Mouse (Mus musculus) lung, postnatal 25 days (tissue): Measurements from ENCODE around the gene Ccpg1.

Experiments used
- DNase-seq: peaks from one replicate; pipeline ENCODE4 v3.0.0; 2022; ENCODE audit warnings: low spot score

The Ccpg1 gene

DNA sequence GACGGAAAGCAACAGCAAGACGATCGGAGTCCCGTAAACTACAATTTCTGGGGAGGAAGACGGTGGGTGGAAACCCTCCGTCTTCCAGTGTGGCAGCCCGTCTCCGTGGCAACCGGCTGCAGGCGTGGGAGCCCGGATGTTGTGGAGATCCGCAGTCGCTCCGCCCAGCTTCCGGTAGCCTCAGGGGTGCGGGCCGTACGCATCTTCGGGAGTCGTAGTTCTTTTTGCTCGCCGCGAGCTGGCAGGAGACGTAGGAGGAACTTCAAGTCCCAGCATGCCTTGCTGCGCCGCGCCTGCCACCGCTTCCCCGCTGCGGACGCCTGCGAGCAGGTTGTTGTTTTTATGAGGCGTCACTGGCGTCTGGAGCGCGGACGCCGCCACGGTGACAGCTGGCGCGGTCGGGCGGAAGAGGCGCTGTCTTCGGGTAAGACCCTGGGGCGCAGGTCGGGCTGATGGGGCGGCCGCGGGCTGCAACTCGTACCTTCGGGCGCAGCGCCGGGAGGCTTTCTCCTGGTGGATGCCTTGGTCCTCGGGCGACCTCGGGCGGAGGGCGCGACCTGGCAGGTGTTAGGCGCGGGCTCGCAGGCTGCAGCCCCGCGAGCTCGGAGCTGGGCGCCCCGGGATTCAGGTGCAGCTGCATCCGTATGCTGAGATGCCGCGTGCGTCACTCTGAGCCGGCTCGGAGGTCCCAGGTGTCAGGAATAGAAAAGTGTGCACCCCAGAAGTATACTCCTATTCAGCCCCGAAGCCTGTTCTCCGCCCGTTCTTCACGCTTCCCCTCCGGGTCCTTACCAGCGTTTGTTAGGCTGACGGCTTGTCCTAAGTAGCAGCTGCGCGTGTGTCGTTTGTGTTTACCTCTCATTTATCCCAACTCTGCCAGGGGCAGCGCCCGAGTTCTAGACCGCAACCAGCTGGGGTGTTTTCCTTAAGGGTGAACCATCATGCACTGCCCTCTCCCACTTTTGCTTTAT is at the start of gene Ccpg1, which contains the start of gene Ccpg1os:
Gene Ccpg1 (plus strand): TSS at position 180 of the 971 bp plus-strand sequence.
Gene Ccpg1os (minus strand): TSS at position 133 of the 971 bp plus-strand sequence.
- peak; percentile 98 for DNase-seq

DNA sequence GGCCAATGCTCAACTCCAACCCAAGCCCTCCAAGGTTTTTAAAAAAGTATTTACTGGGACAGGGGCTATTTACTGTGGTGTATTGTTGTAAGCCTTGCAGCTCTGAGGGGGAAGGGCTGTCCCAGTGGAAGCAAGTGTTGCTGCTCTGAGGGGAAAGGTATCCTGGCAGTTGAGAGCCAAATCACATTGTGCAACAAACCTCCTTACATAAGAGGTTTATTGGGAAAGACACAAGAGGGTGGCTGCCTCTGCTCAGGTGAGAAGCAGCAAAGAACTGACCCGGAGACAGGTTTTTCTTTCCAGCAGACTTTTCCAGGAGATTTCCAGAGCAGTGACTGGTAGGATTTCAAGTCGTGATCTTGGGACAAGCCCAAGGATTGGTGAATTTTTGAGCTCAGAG is 48.9 kb upstream of the Ccpg1 start:
- DNase-seq = peak; percentile 79

DNA sequence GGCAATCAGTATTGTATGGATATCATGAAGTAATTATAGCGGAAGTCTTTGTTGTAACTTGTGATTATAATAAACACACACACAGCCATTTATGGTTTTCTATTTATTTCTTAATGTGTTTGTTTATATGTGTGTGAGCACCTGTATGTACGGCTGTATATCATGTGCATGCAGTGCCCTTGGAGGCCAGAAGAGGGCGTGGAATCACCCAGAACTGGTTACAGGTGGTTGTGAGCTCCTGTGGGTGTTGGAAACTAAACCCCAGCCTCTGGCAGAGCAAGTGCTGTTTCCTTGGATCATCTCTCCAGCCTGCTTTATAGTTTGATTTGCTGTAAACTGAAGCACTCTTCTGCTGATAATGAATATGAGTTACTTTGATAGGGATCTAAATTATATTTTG is 41.8 kb upstream of the Ccpg1 start:
- DNase-seq = no peak

DNA sequence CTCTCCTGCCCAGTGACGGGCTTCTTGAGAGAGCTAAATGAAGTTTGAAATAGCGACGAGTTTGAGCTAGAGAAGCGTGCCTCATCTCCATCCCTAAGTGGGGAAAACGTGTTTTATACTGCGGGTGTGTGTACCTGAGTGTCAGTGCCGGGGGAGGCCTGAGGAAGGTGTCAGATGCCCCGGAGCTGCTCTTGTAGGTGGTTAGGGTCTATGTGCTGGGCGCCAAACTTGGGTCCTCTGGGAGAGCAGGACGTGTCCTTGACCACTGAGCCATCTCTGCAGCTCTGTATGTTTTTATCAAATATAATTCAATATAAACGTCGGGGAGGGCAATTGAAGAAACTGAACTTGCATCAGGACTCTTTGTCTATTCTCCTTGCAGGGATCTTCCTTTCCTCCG is 40.9 kb upstream of the Ccpg1 start:
- DNase-seq = no peak

DNA sequence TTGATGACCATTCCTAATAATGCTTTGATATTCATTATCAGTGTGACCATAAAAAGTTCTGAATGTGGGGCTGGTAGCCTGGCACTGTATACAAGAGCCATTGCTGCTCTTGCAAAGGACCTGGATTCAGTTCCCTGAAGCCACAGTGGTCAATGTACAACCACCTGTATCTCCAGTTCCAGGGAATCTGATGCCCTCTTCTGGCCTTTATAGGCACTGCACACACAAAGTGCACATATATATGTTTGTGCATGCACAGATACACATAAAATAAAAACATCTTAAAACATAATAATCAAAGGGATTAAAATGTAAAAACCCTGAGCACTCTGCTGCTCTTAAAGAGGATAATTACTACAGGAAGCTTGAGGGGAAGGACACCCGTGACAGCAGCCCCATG is 38.2 kb upstream of the Ccpg1 start:
- no peak for DNase-seq

DNA sequence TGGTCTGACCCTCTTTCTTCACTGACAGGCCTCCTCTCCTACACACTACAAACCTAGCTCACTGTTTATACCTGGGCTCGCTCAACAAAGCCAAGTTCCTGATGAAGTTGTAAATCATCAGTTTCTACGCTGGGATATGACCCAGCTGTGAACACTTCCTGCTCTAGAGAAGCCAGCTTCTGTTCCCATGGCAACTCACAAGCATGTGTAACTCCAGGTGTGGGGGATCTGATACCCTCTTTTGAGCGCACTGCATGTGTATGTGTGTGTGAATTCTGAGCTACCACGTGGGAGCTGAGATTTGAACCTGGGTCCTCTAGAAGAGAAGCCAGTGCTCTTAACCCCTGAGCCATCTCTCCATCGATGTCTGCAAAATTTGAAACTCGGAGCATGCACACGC is 35.7 kb upstream of the Ccpg1 start:
- DNase-seq = no peak

DNA sequence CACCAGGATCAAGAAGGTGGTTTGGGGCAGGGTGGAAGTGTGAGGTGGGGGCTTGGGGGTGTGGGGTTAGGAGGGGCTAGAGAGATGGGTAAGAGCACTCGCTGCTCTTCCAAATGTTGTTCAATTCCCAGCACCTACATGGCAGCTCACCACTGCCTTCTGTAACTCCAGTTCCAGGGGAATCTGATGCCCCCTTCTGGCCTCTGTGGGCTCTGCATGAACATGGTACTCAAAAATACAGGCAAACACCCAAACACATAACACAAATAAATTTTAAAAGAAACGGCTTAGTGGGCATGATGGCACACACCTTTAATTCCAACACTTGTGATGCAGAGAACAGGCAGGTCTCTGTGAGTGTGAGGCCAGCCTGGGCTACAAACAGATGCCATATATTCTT is 30.5 kb upstream of the Ccpg1 start:
- DNase-seq = no peak

DNA sequence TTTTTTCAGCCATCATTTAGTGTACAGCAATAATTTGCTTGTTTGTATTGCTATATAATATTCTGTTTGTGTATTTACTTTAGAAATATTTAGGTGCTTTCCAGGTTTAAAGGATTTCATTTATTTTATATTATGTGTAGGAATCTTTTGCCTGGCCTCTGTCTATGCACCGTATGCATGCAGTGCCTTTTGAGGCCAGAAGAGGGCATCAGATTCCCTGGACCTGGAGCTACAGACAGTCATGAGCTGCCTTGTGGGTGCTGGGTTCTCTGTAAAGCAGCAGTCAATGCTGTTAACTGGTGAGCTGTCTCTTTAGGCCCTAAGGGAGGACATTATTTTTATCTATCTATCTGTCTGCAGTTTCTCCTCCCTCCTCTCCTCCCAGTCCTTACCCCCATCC is 29.7 kb upstream of the Ccpg1 start:
- DNase-seq = peak; percentile 57

DNA sequence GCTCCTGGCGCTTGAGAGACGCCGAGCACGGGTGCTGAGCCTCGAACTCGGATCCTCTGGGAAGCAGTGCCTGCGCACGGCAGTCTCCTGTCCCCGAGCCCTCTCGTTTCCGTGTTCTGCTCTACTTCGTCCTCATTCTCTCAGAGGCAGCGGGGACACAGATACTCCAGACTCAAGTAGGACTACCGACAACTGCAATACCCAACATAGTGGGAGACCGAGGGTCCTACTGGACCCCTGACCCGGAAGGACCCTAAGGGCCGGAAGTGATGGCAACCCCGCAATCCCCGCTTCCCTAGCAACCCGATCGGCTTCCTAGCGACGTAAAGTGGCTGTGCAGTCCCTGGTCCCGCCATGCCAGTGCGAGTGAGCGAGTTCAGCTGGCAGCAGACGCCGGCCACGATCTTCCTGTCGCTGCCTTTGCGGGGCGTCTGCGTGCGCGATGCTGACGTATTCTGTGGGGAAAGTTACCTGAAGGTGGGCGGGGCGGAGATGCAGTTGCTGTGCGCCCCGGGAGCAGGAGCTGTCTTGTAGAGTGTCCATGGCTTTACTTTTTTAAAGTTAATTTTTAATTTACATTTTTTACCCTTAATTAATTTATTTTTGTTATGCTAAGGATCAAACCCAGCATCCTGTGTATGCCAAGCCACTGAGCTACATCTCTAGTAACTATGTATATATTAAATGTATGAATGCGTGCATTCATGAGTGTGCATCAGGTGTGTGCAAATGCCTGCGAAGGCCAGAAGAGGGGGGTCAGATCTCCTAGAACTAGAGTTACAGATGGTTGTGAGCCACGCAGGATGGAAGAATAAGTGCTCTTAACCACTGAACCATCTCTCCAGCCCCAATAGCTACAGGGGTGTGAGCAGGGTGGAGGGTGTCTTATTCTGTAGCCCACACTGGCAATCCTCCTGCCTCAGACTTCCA is 26.4 kb upstream of the Ccpg1 start, which contains the start of the genes Dyx1c1 and Gm44503:
Gene Dyx1c1 (plus strand): TSS at position 265 of the 930 bp plus-strand sequence.
Gene Gm44503 (plus strand): TSS at position 332 of the 930 bp plus-strand sequence.
- peak; percentile 85 for DNase-seq

DNA sequence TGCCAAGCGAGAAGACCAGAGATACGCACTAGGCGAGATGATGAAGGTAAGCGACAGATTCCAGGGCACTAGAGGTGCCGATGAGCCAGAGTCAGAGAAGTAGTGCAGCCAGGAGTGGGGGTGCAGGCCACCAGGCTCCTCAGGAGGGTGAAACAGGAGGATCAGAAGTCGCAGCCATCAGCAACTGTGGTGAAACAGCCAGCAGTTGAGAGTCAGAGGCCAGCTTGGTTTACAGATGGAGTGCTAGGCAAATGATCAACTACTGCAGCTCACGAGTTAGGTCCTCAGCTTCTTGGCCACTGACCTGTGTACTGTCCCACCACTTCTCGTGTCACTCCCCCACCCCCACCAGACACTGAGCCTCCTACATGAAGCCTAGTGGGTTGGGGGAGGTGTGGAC is 23.9 kb upstream of the Ccpg1 start:
- no peak for DNase-seq

DNA sequence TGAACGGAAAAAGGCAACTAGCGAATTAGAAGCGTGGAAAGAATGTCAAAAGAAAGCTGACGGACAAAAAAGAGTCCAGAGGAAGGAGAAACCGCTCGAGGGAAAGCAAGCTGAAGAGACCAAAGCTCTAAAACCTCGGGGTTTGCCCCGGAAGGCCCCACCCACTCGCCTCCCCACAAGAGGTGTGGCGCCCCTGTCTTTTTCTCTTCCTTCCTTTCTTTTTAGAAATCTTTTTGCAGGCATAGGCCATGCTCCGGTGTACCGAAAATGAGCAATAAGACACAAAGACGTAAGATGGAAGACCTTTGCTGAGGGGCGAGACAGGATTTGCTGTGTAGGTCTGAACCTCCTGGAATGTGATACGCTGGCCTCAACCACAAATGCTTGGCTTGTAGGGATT is 23.3 kb upstream of the Ccpg1 start:
- DNase-seq = peak; percentile 39

DNA sequence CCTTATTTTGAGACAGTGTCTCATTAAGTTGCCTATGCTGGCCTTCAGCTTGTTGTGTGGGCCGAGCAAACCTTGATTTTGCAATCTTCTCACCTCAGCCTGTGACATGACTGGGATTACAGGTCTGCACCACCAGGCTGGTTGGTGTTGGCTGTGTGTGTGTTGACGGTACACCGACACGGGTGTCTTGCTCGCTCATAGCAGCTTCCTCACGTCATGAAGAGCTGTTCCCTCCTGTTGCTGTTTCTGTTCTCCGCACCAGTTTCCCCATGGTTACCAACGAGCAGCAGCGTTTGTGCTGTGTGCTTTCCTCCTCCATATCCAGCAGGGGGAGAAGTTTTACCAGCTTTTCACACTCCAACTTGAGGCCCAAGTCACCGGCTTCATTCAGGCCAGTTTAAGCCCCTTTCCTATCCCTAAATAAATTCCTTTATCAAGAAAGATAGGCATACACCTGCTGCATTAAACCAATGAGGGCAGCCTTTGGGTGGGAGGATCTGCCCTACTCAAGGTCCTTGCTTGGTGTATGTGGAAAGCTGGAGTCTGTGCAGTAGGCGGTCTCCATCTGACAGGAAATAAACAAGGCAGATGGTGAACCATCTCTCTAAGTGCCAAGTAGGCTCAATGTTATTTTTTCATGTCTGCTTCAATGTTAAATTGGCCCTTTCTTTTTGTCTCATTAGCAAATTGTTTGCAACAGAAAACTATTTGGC is 16.7 kb upstream of the Ccpg1 start:
- DNase-seq = peak; percentile 72

DNA sequence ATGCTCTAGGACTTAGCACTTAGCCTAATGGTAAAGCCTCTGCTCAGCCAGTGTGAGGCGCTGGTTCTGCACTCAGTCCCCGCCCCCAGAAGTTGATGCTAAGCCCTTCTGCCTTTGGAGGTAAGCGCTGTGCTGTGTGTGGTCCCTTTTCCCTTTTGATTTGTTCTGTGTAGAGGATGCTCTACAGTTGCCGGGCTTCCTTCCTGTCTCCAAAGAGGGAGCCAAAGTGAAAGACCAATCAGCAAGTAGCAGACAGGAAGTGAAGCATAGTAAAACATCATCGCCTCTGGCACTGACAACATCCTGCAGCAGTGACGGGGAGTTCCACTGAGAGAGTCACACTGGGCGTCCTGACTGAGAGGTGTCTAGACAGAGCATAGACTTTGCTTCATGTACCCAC is 15.4 kb upstream of the Ccpg1 start:
- DNase-seq = peak; percentile 43

DNA sequence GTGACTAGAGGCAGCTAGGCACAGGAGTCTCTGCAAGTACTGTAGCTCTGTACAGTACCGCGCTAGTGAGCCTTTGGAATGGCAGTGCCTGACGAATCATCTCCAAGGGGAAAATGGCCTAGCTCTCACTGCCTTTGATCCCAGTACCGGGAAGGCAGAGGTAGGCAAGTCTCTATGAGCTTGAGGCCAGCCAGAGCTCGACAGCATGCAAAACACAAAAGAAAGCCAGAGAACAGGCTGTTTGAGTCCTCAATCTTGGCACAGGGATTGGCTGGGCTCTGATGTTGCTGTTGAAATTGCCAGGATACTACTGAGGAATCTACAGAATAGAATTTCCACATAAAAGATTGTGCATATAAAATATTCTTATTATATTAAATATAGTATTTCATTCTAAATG is 12.8 kb upstream of the Ccpg1 start:
- no peak for DNase-seq

DNA sequence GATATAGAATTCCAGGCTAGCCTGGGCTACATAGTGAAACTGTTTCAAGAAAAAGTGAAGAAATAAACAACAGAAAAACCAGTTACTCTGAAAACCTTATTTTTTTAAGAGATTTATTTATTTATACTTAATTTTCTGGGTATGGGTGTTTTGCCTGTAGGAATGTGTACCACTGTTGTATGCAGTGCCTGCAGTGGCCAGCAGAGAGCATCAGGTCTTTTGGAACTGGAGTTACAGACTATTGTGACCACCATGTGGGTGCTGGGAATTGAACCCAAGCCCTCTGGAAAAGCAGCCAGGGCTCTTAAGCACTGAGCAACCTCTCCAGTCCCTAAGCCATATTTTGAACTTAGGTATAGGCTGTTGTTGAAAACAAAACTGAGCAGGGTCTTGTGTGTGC is 12.2 kb upstream of the Ccpg1 start:
- DNase-seq = no peak

DNA sequence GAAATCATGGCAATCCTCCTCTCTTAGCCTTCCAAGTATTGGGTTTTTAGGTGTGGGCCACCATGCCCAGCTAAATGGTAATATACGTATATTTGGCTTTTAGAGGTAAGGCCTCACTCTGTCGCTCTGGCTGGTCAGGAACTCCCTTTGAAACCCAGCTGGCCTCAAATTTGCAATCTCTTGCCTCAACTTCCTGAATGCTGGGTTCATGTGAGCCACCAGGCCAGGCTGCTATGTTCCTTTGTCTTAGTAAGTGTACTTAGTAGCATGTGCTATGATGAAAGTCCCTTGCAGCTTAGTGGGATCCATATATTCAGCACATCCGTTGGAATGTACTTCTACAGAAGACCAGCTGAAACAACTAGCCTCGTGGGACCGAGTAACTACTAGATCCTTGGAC is 10.5 kb upstream of the Ccpg1 start:
- no peak for DNase-seq

DNA sequence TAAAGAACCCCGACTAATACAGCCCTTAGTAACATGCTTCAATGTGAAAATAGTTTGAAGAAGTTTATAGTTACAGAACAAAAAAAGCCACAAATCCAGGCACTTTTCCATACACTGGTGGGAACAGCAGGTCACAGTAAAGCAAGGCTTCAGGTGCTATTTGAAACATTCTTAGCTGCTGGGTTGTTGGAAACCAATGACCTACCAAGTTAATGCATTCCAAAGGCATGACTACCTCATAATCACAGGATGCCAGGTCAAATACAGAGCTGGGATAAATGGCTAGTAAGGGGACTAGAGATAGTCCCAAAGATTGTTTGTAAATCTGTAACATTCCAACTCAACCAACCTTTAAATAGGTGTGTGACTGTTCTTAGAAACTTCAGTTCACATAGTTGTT is 10.0 kb upstream of the Ccpg1 start:
- DNase-seq = no peak

DNA sequence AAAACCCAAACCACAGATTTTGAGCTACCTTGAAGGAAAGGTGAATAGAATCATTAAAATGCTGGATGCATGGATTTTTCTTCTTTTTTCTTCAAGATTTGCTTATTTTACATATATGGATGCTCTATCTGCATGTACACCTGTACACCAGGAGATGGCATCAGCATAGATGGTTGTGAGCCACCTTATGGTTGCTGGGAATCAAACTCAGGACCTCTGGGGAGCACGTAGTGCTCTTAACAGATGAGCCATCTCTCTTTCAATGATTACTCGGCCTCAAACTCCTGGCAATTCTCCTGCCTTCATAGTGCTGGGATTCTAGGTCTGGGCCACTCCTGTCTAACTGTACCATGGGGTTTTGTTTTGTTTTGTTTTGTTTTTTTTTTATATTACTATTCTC is 2.2 kb upstream of the Ccpg1 start:
- no peak for DNase-seq

DNA sequence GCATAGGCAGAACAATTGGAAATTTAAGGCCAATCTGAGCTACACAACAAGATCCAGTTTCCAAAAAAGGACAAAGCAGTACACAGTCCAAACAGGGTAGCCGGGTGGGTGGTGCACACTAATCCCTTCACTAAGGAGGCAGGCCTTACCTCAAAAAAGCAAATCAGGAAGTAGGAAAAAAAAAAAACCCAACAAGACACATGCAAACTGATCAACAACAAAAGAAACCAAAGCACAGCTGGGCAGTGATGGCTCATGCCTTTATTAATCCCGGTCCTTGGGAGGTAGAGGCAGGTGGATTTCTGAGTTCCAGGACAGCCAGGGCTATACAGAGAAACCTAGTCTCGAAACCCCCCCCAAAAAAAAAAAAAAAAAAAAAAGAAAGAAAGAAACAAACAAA is 2.5 kb downstream of the Ccpg1 start:
- no peak for DNase-seq

DNA sequence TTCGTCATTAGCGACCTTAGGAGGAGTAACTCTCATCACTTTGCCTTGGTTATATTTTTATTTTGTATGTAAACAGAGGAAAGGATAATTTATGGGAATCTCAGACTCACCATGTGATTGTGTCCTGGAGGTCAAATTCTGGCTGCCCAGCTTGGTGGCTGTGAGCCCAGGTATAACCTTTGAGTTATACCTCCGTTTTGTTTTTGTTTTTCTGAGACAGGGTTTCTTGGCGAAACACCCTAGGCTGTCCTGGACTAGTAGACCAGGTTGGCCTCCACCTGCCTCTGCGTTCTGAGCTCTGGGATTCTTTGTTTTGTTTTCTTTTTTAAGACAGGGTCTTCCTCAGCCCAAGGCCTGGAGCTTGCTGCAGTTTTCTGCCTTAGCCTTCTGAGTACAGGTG is 3.5 kb downstream of the Ccpg1 start:
- no peak for DNase-seq

DNA sequence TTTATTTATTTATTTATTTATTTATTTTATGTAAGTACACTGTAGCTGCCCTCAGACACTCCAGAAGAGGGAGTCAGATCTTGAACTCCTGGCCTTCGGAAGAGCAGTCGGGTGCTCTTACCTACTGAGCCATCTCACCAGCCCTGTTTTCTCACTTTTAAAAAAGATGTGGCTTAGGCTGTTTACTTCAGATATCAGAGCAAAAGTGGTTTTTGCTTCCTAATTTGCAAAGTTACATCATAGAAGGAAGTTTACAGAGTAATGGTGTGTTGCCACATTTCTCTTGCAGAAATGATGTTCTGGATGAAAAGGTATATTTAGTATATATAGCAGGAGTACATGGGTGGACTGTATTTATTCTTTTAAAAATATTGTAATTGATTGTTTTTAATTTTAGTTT is 6.2 kb downstream of the Ccpg1 start:
- DNase-seq = no peak

DNA sequence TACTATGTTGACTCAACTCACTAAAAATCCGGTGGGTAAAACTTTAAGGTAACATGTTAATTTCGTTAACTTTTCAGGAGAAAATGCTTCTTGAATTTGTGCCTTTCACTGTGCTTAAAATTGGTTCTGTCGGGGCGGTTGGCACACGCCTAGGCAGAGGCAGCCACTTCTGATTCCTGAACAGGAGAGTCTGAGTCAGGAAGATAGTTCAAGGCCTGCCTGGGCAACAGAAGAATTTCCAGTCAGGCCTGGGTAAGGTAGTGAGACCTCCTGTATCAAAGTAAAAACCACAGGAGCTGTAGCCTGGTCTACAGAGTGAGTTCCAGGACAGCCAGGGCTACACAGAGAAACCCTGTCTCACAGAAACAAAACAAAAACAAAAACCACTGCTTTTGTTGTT is 7.3 kb downstream of the Ccpg1 start:
- DNase-seq = no peak
